Comparison of ENCODE assay signal across 8 mouse cellular contexts in the genomic region with DNA sequence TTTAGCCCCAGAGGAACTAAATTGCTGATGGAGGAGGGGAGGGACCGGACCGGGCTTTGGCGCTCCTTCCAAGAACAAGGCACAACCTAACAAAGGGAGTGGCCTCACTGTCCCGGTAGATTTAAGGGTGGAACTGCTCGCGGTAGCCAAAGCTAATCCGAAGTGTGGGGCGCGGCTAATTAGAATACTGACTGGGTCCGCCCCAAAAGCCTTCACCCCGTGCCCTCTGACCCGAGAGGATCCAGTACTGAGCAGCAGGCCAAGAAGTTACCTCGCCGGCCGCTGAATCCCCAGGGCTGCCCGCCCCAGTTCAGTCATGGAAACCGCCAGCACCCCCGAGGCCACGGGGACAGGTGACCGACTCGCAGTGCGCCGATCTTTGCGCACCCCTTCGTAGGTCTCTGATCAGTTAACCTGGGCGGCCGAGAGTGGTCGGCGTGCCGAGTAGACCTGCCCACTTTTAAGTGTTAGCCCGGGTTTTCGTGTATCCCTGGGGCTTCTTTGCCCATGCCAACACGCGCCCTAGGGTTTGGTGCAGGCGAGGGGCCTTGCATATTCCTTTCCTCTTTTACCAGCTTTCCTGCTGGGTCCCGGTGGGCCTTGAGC. TPM values are rescaled to one million over a fixed set of nuclear protein-coding genes. Genes with fewer than 3 reads are reported as not detected.
DNase-seq lines count a peak whose midpoint lies in the region; ATAC-seq lines count a peak whose summit lies in the region.

A gene (plus strand): TSS at position 244 of the 606 bp plus-strand sequence.

- no peaks in the 10 kb centered on the region for H3K27me3 ChIP-seq in heart, embryonic 14.5 days (ENCODE audit: control insufficient read depth, insufficient read depth, low read length)
- H3K27me3 ChIP-seq in liver, embryonic 12.5 days (replicated peaks) = peaks cover 34% of the 10 kb centered on the region

- H3K4me3 ChIP-seq in heart, embryonic 14.5 days (ENCODE audit: control insufficient read depth in 1 of 2, insufficient read depth in 1 of 2, low read depth in 1 of 2, low read length in 2 of 2) = peak within 1 kb of the TSS; percentile 86 to 90
- peak within 1 kb of the TSS; percentile 88 for H3K4me3 ChIP-seq in liver, embryonic 12.5 days

- peak; percentile 27 for ATAC-seq in CD4-positive, CD25-positive, alpha-beta regulatory T cell, adult 4 months
- peak; percentile 36 for ATAC-seq in heart, embryonic 14.5 days (ENCODE audit: insufficient number of reproducible peaks, insufficient read depth, low FRiP score, low read depth)
- ATAC-seq in liver, embryonic 12.5 days = peak; percentile 90

- no peaks in the 10 kb centered on the region for H3K9me3 ChIP-seq in heart, embryonic 14.5 days (ENCODE audit: control insufficient read depth, low read length)
- no peaks in the 10 kb centered on the region for H3K9me3 ChIP-seq in liver, embryonic 12.5 days (replicated peaks)

- 0% methylated on average over 36 of the region's 36 CpGs for WGBS in heart, embryonic 14.5 days
- WGBS in liver, embryonic 12.5 days (ENCODE audit: insufficient replicate concordance) = under 1% methylated on average over 36 of the region's 36 CpGs

- DNase-seq in brain, adult 2 months (ENCODE audit: low read depth, low spot score) = peak; percentile 70
- peak; percentile 99 for DNase-seq in fat pad, adult 2 months (ENCODE audit: extremely low read depth, low read depth, low spot score)
- DNase-seq in kidney, postnatal 14 days = peak; percentile 87
- DNase-seq in naive thymus-derived CD4-positive, alpha-beta T cell, adult 2 months (ENCODE audit: low read depth) = peak; percentile 65
- DNase-seq in telencephalon, adult 2 months (ENCODE audit: low read depth, low spot score) = peak; percentile 17

- peaks cover 7% of the 10 kb centered on the region; the same call in 1 of the 2 replicates for H3K36me3 ChIP-seq in heart, embryonic 14.5 days (ENCODE audit: control insufficient read depth, insufficient read depth, low read length)
- H3K36me3 ChIP-seq in liver, embryonic 12.5 days = peaks cover 9% of the 10 kb centered on the region

- H3K4me1 ChIP-seq in heart, embryonic 14.5 days (ENCODE audit: control insufficient read depth in 2 of 2, insufficient read depth in 2 of 2, low read length in 2 of 2) = peaks cover 10 to 23% of the 10 kb centered on the region in 2 experiments
- H3K4me1 ChIP-seq in liver, embryonic 12.5 days = peaks cover 63% of the 10 kb centered on the region

- peak within 1 kb of the TSS; percentile 92 to 94 for H3K27ac ChIP-seq in heart, embryonic 14.5 days (replicated peaks in 1 of 2; ENCODE audit: control insufficient read depth in 1 of 2, insufficient read depth in 1 of 2, low read depth in 2 of 2, low read length in 2 of 2)
- H3K27ac ChIP-seq in liver, embryonic 12.5 days = peak within 1 kb of the TSS; percentile 92

- peak within 1 kb of the TSS; percentile 95 for H3K4me2 ChIP-seq in heart, embryonic 14.5 days (ENCODE audit: low read length)
- H3K4me2 ChIP-seq in liver, embryonic 12.5 days = peak within 1 kb of the TSS; percentile 86

- peak within 1 kb of the TSS; percentile 91 for H3K9ac ChIP-seq in heart, embryonic 14.5 days (ENCODE audit: low read length)
- H3K9ac ChIP-seq in liver, embryonic 12.5 days = peak within 1 kb of the TSS; percentile 85

RNA-seq across cellular contexts. Expression of the gene that starts here (rescaled TPM):
- 10 to 100 TPM; 58.0 to 86.6 TPM for polyA plus RNA-seq in CD4-positive, CD25-positive, alpha-beta regulatory T cell, adult 4 months (2017; shearing (Covaris generic))
- 16.0 and 18.3 TPM in 2 replicates for polyA plus RNA-seq in heart, embryonic 14.5 days (2014; fragmentation: Nextera tagmentation; extraction: Ambion mirVana)
- polyA plus RNA-seq in liver, embryonic 12.5 days (2016; fragmentation: Nextera tagmentation; extraction: Ambion mirVana) = 25.8 and 26.8 TPM in 2 replicates

Comparison
In these comparisons a context has a peak if more than half of its experiments do, and no peak if none do; other contexts are left out.
1. Peak in every context shown above with its lines: DNase-seq, ATAC-seq, H3K4me3 ChIP-seq and H3K27ac ChIP-seq.
2. ATAC-seq: peak in every context shown above with its lines; median percentile 90 in liver, embryonic 12.5 days; 36 in heart, embryonic 14.5 days; 27 in CD4-positive, CD25-positive, alpha-beta regulatory T cell, adult 4 months.
3. DNase-seq: peak in every context shown above with its lines; median percentile 99 in fat pad, adult 2 months; 87 in kidney, postnatal 14 days; 70 in brain, adult 2 months; 65 in naive thymus-derived CD4-positive, alpha-beta T cell, adult 2 months; 17 in telencephalon, adult 2 months.